Comparison of ENCODE assay signal across 27 mouse cellular contexts in genomic region chr6:41047202-41047601, GRCm38 (mm10). TPM values are rescaled to one million over a fixed set of nuclear protein-coding genes. Genes with fewer than 3 reads are reported as not detected.
A peak's percentile ranks its signal among the peaks of the same experiment; 100 is the strongest.
DNase-seq lines count a peak whose midpoint lies in the region; ATAC-seq lines count a peak whose summit lies in the region.
"Had no signal": no experiment of that assay in that cellular context is flagged by ENCODE, and none has a peak within 500 bp of the region (broad histone marks: within the 10 kb centered on the region; RNA-seq: fewer than 3 reads in every experiment).

No protein-coding gene starts in this region.

- DNase-seq in thymus, postnatal 14 days = peak; percentile 16
- DNase-seq in thymus, postnatal 10 days (ENCODE audit: low spot score in 2 of 2) = no peak
- DNase-seq in naive thymus-derived CD4-positive, alpha-beta T cell, adult 2 months (ENCODE audit: low read depth) = peak; percentile 30
- DNase-seq in left cerebral cortex, adult 18-20 months (ENCODE audit: low spot score in 2 of 2) = no peak
- DNase-seq in kidney, postnatal 14 days = no peak
- DNase-seq: adrenal gland, postnatal 10 days; cerebellum, adult 11-12 months; cerebellum, postnatal 10 days; forebrain, postnatal 0 days; heart, postnatal 10 days; kidney, adult 18-20 months; kidney, postnatal 4 days; left cerebral cortex, postnatal 4 days; liver, postnatal 0 days; lung, postnatal 4 days; midbrain, embryonic 14.5 days had no signal

- peak; percentile 44 to 48; a peak in 2 of 4 replicates for ATAC-seq in hematopoietic stem cell, adult 5-6 weeks (replicated peaks in 1 of 2; ENCODE audit: insufficient read depth in 1 of 2, low FRiP score in 2 of 2, low TSS enrichment in 1 of 2, low read depth in 1 of 2, poor library complexity in 2 of 2, severe bottlenecking in 2 of 2)
- ATAC-seq in erythroblast, adult 5-6 weeks (replicated peaks; ENCODE audit: low FRiP score, poor library complexity, severe bottlenecking) = no peak
- ATAC-seq: forebrain, postnatal 0 days; liver, embryonic 12.5 days; liver, postnatal 0 days; lung, postnatal 0 days had no signal

RNA-seq across cellular contexts. Expression of gene 2210010C04Rik, which starts 11.9 kb away (rescaled TPM):
- not detected in 2 replicates for total RNA-seq in hematopoietic stem cell, adult 5-6 weeks (2017)
- not detected for total RNA-seq in left cerebral cortex, adult 18-20 months (2021)
- not detected in 2 replicates for total RNA-seq in erythroblast, adult 5-6 weeks (2015; ENCODE audit: low replicate concordance)
- not detected in 2 replicates for total RNA-seq in erythroblast, adult 5-6 weeks (2017; ENCODE audit: low replicate concordance)
- total RNA-seq: adrenal gland, postnatal 10 days; forebrain, postnatal 0 days; G1E; gastrocnemius, adult 8-10 months; gastrocnemius, postnatal 4 days; heart, adult 8-10 months; heart, postnatal 10 days; layer of hippocampus, adult 8-10 months; layer of hippocampus, postnatal 25 days; left cerebral cortex, postnatal 4 days; monocyte, adult 5-6 weeks had no signal

RNA-seq across cellular contexts. Expression of gene Gm2663, which starts 47.9 kb away (rescaled TPM):
- not detected in 2 replicates for total RNA-seq in hematopoietic stem cell, adult 5-6 weeks (2017)
- not detected for total RNA-seq in left cerebral cortex, adult 18-20 months (2021)
- not detected in 2 replicates for total RNA-seq in erythroblast, adult 5-6 weeks (2015; ENCODE audit: low replicate concordance)
- total RNA-seq in erythroblast, adult 5-6 weeks (2017; ENCODE audit: low replicate concordance) = not detected in 2 replicates
- total RNA-seq: adrenal gland, postnatal 10 days; forebrain, postnatal 0 days; G1E; gastrocnemius, adult 8-10 months; gastrocnemius, postnatal 4 days; heart, adult 8-10 months; heart, postnatal 10 days; layer of hippocampus, adult 8-10 months; layer of hippocampus, postnatal 25 days; left cerebral cortex, postnatal 4 days; monocyte, adult 5-6 weeks had no signal

Comparison
In these comparisons a context has a peak if more than half of its experiments do, and no peak if none do; other contexts are left out.
1. DNase-seq: peak in thymus, postnatal 14 days (single experiment) and naive thymus-derived CD4-positive, alpha-beta T cell, adult 2 months (single experiment); none in thymus, postnatal 10 days (0 of 2), left cerebral cortex, adult 18-20 months (0 of 2) and kidney, postnatal 14 days (single experiment).